Mouse (Mus musculus): Measurements from ENCODE around the gene Dhrs1. TPM values are rescaled to one million over a fixed set of nuclear protein-coding genes. Genes with fewer than 3 reads are reported as not detected.
"Not testable (repeated sequence)": the region's sequence is repeated elsewhere in the genome, so short reads cannot be mapped to it uniquely, and the experiment has no call there.

The Dhrs1 gene
- polyA plus RNA-seq, 1 experiment: 3.7 TPM

- Histone ChIP-seq H3K4me1 (peaks cover 87% of the 10 kb centered on the region), H3K27me3 (replicated peaks) (peaks cover 49% of the 10 kb centered on the region), H3K4me3 (replicated peaks) (peak within 1 kb of the TSS; percentile 69), H3K9me3 (no peaks in the 10 kb centered on the region), H3K36me3 (replicated peaks; ENCODE audit: low read length) (peaks cover 3% of the 10 kb centered on the region)
- TF ChIP-seq GATA1 (IDR thresholded peaks at IDR 0.05; ENCODE audit: borderline replicate concordance, low read length) (no peak), FLI1 (IDR thresholded peaks at IDR 0.05; ENCODE audit: low read length) (no peak)
Observed at GRCm38 (mm10) chr14:55765696-55766095, 20.2 kb upstream of the Dhrs1 start, which contains the start of gene Ltb4r1. Ltb4r1 (plus strand) TSS chr14:55765962.

GRCm38 (mm10) chr14:55763166-55763565, 17.7 kb upstream of the Dhrs1 start:
- H3K4me3 ChIP-seq (replicated peaks): peak overlapping the region; percentile 64
- H3K9me3 ChIP-seq: no peaks in the 10 kb centered on the region
- peaks cover 3% of the 10 kb centered on the region for H3K36me3 ChIP-seq (replicated peaks; ENCODE audit: low read length)
- peaks cover 87% of the 10 kb centered on the region for H3K4me1 ChIP-seq
- TF ChIP-seq GATA1 (IDR thresholded peaks at IDR 0.05; ENCODE audit: borderline replicate concordance, low read length) (no peak), FLI1 (IDR thresholded peaks at IDR 0.05; ENCODE audit: low read length) (no peak)
- peaks cover 30% of the 10 kb centered on the region for H3K27me3 ChIP-seq (replicated peaks)

- peaks cover 86% of the 10 kb centered on the region for H3K4me1 ChIP-seq
- H3K36me3 ChIP-seq (replicated peaks; ENCODE audit: low read length): peaks cover 3% of the 10 kb centered on the region
- TF ChIP-seq GATA1 (IDR thresholded peaks at IDR 0.05; ENCODE audit: borderline replicate concordance, low read length): no peak
- no peak for TF ChIP-seq FLI1 (IDR thresholded peaks at IDR 0.05; ENCODE audit: low read length)
- peaks cover 20% of the 10 kb centered on the region for H3K27me3 ChIP-seq (replicated peaks)
- peak overlapping the region; percentile 84 for H3K4me3 ChIP-seq (replicated peaks)
- no peaks in the 10 kb centered on the region for H3K9me3 ChIP-seq
Observed at GRCm38 (mm10) chr14:55762001-55762821, 16.7 kb upstream of the Dhrs1 start.

- Histone ChIP-seq H3K36me3 (replicated peaks; ENCODE audit: low read length) (peaks cover 11% of the 10 kb centered on the region), H3K27me3 (replicated peaks) (peaks cover 18% of the 10 kb centered on the region), H3K4me3 (replicated peaks) (peak within 1 kb of the TSS; percentile 84), H3K4me1 (peaks cover 79% of the 10 kb centered on the region), H3K9me3 (no peaks in the 10 kb centered on the region)
- TF ChIP-seq FLI1 (IDR thresholded peaks at IDR 0.05; ENCODE audit: low read length) (no peak), GATA1 (IDR thresholded peaks at IDR 0.05; ENCODE audit: borderline replicate concordance, low read length) (no peak)
Observed at GRCm38 (mm10) chr14:55761163-55761562, 15.7 kb upstream of the Dhrs1 start, which contains the start of gene Ltb4r2. Ltb4r2 (plus strand) TSS chr14:55761428.

- peaks cover 21% of the 10 kb centered on the region for H3K36me3 ChIP-seq (replicated peaks; ENCODE audit: low read length)
- peaks cover 18% of the 10 kb centered on the region for H3K27me3 ChIP-seq (replicated peaks)
- not testable (repeated sequence) for H3K9me3 ChIP-seq; H3K4me3 ChIP-seq (replicated peaks)
- peaks cover 69% of the 10 kb centered on the region for H3K4me1 ChIP-seq
Observed at GRCm38 (mm10) chr14:55760156-55760555, 14.7 kb upstream of the Dhrs1 start.

GRCm38 (mm10) chr14:55758363-55758784, 12.9 kb upstream of the Dhrs1 start, which contains the start of gene Cideb:
Cideb (minus strand) TSS chr14:55758458.
- no peaks in the 10 kb centered on the region for H3K9me3 ChIP-seq
- H3K4me1 ChIP-seq: peaks cover 54% of the 10 kb centered on the region
- H3K27me3 ChIP-seq (replicated peaks): peaks cover 18% of the 10 kb centered on the region
- TF ChIP-seq FLI1 (IDR thresholded peaks at IDR 0.05; ENCODE audit: low read length) (no peak), GATA1 (IDR thresholded peaks at IDR 0.05; ENCODE audit: borderline replicate concordance, low read length) (no peak)
- H3K4me3 ChIP-seq (replicated peaks): peak within 1 kb of the TSS; percentile 78
- peaks cover 39% of the 10 kb centered on the region for H3K36me3 ChIP-seq (replicated peaks; ENCODE audit: low read length)

GRCm38 (mm10) chr14:55757566-55757965, 12.1 kb upstream of the Dhrs1 start:
- H3K36me3 ChIP-seq (replicated peaks; ENCODE audit: low read length): peaks cover 47% of the 10 kb centered on the region
- H3K27me3 ChIP-seq (replicated peaks): peaks cover 16% of the 10 kb centered on the region
- TF ChIP-seq FLI1 (IDR thresholded peaks at IDR 0.05; ENCODE audit: low read length) (no peak), GATA1 (IDR thresholded peaks at IDR 0.05; ENCODE audit: borderline replicate concordance, low read length) (no peak)
- peaks cover 46% of the 10 kb centered on the region for H3K4me1 ChIP-seq
- H3K9me3 ChIP-seq: no peaks in the 10 kb centered on the region
- peak overlapping the region; percentile 24 for H3K4me3 ChIP-seq (replicated peaks)

GRCm38 (mm10) chr14:55747051-55747847, 1.8 kb upstream of the Dhrs1 start:
- peaks cover 39% of the 10 kb centered on the region for H3K4me1 ChIP-seq
- peaks cover 58% of the 10 kb centered on the region for H3K36me3 ChIP-seq (replicated peaks; ENCODE audit: low read length)
- TF ChIP-seq FLI1 (IDR thresholded peaks at IDR 0.05; ENCODE audit: low read length) (no peak), GATA1 (IDR thresholded peaks at IDR 0.05; ENCODE audit: borderline replicate concordance, low read length) (no peak)
- H3K9me3 ChIP-seq: no peaks in the 10 kb centered on the region
- peak overlapping the region; percentile 97 for H3K4me3 ChIP-seq (replicated peaks)
- no peaks in the 10 kb centered on the region for H3K27me3 ChIP-seq (replicated peaks)

GRCm38 (mm10) chr14:55745861-55746237, 359 bp upstream of the Dhrs1 start:
- peaks cover 58% of the 10 kb centered on the region for H3K36me3 ChIP-seq (replicated peaks; ENCODE audit: low read length)
- H3K4me3 ChIP-seq (replicated peaks): peak overlapping the region; percentile 97
- no peaks in the 10 kb centered on the region for H3K27me3 ChIP-seq (replicated peaks)
- H3K9me3 ChIP-seq: no peaks in the 10 kb centered on the region
- no peak for TF ChIP-seq FLI1 (IDR thresholded peaks at IDR 0.05; ENCODE audit: low read length)
- no peak for TF ChIP-seq GATA1 (IDR thresholded peaks at IDR 0.05; ENCODE audit: borderline replicate concordance, low read length)
- peaks cover 39% of the 10 kb centered on the region for H3K4me1 ChIP-seq

- no peak for TF ChIP-seq GATA1 (IDR thresholded peaks at IDR 0.05; ENCODE audit: borderline replicate concordance, low read length)
- TF ChIP-seq FLI1 (IDR thresholded peaks at IDR 0.05; ENCODE audit: low read length): no peak
- no peaks in the 10 kb centered on the region for H3K27me3 ChIP-seq (replicated peaks)
- peak overlapping the region; percentile 75 for H3K4me3 ChIP-seq (replicated peaks)
- H3K4me1 ChIP-seq: peaks cover 39% of the 10 kb centered on the region
- H3K9me3 ChIP-seq: no peaks in the 10 kb centered on the region
- H3K36me3 ChIP-seq (replicated peaks; ENCODE audit: low read length): peaks cover 58% of the 10 kb centered on the region
Observed at GRCm38 (mm10) chr14:55743711-55744110, 1.8 kb downstream of the Dhrs1 start.

All from megakaryocyte, embryonic 14.5 days (primary cell).